Mouse (Mus musculus): ENCODE data around the gene Mrgpre. TPM values are rescaled to one million over a fixed set of nuclear protein-coding genes. Genes with fewer than 3 reads are reported as not detected.

The Mrgpre gene
- polyA plus RNA-seq, 1 experiment from 2014 or later = 0.59 TPM

DNA sequence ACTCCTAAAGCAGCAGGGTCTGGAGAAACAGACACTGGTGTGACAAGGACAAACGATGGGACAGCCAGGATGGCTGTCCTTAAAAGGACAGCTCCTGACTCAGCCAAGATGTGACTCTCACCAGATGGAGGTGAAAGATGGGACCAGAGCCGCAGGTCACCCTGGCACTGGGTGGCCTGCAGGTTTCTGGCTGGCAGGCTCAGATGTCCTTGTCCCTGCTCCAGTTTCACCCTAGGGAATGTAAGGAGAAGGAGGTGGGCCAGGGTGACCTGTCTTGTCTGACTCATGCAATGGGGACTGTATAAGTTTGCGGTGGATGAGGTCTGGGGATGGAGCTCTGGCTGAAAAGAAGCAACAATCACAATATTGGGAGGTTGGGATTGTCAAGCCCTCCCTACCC, 31.7 kb downstream of the Mrgpre start:
- Histone ChIP-seq H3K27me3 (replicated peaks; ENCODE audit: control insufficient read depth, insufficient read depth, low read length) (peaks cover 14% of the 10 kb centered on the region), H3K9me3 (ENCODE audit: control insufficient read depth, low read length) (no peaks in the 10 kb centered on the region), H3K9ac (ENCODE audit: low read depth, low read length) (no peak overlapping the region), H3K4me1 (replicated peaks; ENCODE audit: control insufficient read depth, insufficient read depth, low read length) (no peaks in the 10 kb centered on the region; the same call in 1 of the 2 replicates), H3K36me3 (ENCODE audit: control insufficient read depth, insufficient read depth, low read length) (no peaks in the 10 kb centered on the region), H3K4me3 (ENCODE audit: low read depth, low read length) (no peak overlapping the region), H3K4me2 (no peak overlapping the region), H3K27ac (ENCODE audit: low read depth, low read length) (no peak overlapping the region)
- 81% methylated on average over 3 of the region's 3 CpGs for WGBS
- ATAC-seq (replicated peaks; ENCODE audit: low FRiP score) (no peak), DNase-seq (ENCODE audit: low spot score) (no peak)

DNA sequence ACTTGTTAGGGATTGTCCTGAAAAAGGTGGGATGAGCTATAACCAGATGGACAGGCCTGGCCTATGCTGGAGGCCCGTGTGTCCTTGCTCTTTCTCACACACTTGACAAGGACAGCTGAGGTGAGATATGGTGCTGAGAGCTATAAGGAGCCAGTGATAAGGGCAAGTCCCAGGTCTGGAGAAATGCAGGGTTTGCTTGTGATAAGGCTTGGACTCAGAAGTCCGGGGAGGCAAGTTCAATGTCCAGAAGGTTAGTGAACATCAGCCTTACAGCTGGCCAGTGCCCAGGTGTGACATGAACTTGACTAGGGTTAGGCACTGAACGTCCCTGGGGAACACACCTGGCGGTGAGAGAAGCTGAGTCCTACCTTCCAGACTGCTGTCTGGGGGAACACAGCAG, 32.2 kb downstream of the Mrgpre start:
- DNase-seq (ENCODE audit: low spot score) = no peak
- no peaks in the 10 kb centered on the region for H3K36me3 ChIP-seq (ENCODE audit: control insufficient read depth, insufficient read depth, low read length)
- no peak for ATAC-seq (replicated peaks; ENCODE audit: low FRiP score)
- H3K9ac ChIP-seq (ENCODE audit: low read depth, low read length) = no peak overlapping the region
- no peak overlapping the region for H3K4me3 ChIP-seq (ENCODE audit: low read depth, low read length)
- 51% methylated on average over 4 of the region's 4 CpGs for WGBS
- no peaks in the 10 kb centered on the region for H3K9me3 ChIP-seq (ENCODE audit: control insufficient read depth, low read length)
- no peaks in the 10 kb centered on the region; the same call in 1 of the 2 replicates for H3K4me1 ChIP-seq (replicated peaks; ENCODE audit: control insufficient read depth, insufficient read depth, low read length)
- peaks cover 14% of the 10 kb centered on the region for H3K27me3 ChIP-seq (replicated peaks; ENCODE audit: control insufficient read depth, insufficient read depth, low read length)
- H3K4me2 ChIP-seq = no peak overlapping the region
- no peak overlapping the region for H3K27ac ChIP-seq (ENCODE audit: low read depth, low read length)

DNA sequence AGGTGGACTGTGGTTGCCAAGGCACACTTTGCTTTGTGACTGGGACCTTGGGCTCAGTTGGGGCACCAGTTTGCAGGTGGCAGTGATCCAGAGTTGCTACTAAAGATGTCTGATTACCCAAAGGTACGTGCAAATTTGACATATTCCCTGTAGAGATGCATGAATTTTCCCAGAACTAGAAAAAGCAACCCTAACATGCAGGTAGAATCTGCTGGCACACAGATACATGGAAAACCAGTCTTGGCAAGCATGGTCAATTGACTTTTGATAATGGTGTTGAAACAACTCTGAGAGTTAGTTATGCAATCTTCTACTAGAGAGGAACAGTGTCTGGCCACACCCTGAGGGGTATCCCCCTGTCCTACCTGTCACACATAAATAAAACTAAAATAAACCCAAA, 32.9 kb downstream of the Mrgpre start:
- H3K9ac ChIP-seq (ENCODE audit: low read depth, low read length) = no peak overlapping the region
- no peaks in the 10 kb centered on the region for H3K9me3 ChIP-seq (ENCODE audit: control insufficient read depth, low read length)
- no peak overlapping the region for H3K27ac ChIP-seq (ENCODE audit: low read depth, low read length)
- peaks cover 13% of the 10 kb centered on the region for H3K27me3 ChIP-seq (replicated peaks; ENCODE audit: control insufficient read depth, insufficient read depth, low read length)
- no peaks in the 10 kb centered on the region for H3K4me1 ChIP-seq (replicated peaks; ENCODE audit: control insufficient read depth, insufficient read depth, low read length)
- 75% methylated on average over 1 of the region's 1 CpGs for WGBS
- no peak overlapping the region for H3K4me2 ChIP-seq
- H3K4me3 ChIP-seq (ENCODE audit: low read depth, low read length) = no peak overlapping the region
- H3K36me3 ChIP-seq (ENCODE audit: control insufficient read depth, insufficient read depth, low read length) = no peaks in the 10 kb centered on the region
- no peak for DNase-seq (ENCODE audit: low spot score)
- no peak for ATAC-seq (replicated peaks; ENCODE audit: low FRiP score)

DNA sequence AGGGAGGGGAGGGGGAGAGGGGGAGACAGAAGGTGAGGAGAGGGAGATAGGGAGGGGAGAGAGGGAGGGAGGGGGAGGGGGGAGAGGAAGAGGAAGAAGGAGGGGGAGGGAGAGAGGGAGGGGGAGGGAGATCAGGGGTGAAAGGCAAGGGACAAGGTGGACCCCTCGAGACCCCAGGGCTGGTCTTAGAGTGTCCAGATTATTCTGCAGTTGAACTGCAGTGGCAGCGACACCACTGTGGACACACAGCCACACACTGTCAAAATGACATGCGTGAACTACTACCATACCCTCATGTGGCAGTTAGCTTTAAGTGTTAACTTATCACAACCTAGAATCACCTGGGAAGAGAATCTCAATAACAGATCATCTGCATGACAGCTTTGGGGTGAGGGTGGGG, 35.3 kb downstream of the Mrgpre start:
- H3K4me3 ChIP-seq (ENCODE audit: low read depth, low read length) = no peak overlapping the region
- H3K36me3 ChIP-seq (ENCODE audit: control insufficient read depth, insufficient read depth, low read length) = no peaks in the 10 kb centered on the region
- no peak overlapping the region for H3K9ac ChIP-seq (ENCODE audit: low read depth, low read length)
- DNase-seq (ENCODE audit: low spot score) (no peak), ATAC-seq (replicated peaks; ENCODE audit: low FRiP score) (no peak)
- H3K27ac ChIP-seq (ENCODE audit: low read depth, low read length) = no peak overlapping the region
- H3K4me2 ChIP-seq = no peak overlapping the region
- WGBS = 61% methylated on average over 3 of the region's 3 CpGs
- no peaks in the 10 kb centered on the region for H3K27me3 ChIP-seq (replicated peaks; ENCODE audit: control insufficient read depth, insufficient read depth, low read length)
- H3K4me1 ChIP-seq (replicated peaks; ENCODE audit: control insufficient read depth, insufficient read depth, low read length) = no peaks in the 10 kb centered on the region
- no peaks in the 10 kb centered on the region for H3K9me3 ChIP-seq (ENCODE audit: control insufficient read depth, low read length)

DNA sequence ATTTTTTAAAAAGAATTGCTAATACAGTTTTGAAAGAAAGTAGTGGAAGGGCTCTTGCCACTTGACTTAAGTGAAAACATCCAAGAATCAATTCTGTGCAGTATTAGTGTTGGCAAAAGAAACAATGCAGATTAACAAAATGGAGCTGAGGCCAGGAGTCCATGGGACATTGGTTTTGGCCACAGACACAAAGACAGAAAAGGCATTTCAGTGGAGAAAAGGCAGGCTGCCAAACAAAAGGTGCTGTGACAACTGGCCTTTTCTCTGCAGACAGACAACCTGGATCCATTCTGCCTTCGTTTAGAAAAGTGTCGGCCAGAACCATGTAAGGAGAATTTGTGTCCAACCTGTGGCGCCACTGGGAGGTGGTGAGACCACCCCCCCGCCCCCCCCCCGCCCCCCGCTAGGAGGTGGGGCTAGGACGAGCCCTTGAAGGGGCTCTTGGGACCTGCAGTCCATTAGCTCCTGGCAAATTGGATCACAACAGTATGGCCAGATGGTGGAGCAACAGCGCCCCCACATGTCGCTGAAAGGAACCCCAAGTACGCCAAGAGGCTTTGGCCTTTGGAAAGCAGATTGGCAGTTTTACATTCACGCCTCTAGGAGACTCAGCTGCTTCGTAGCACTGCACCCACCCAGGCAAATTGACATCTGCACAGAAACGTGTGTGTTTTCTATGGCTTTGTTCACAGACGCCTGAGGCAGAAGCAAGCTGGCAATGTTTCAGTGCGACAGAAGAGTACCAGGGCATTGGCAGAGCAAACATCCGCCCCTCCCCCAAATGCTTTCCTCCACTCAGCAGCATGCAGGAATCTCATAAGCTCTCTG, 36.0 kb downstream of the Mrgpre start:
- 5% methylated on average over 16 of the region's 16 CpGs for WGBS
- no peak overlapping the region for H3K4me3 ChIP-seq (ENCODE audit: low read depth, low read length)
- H3K4me2 ChIP-seq = peak overlapping the region; percentile 40
- DNase-seq (ENCODE audit: low spot score) (peak; percentile 83), ATAC-seq (replicated peaks; ENCODE audit: low FRiP score) (peak; percentile 58)
- H3K36me3 ChIP-seq (ENCODE audit: control insufficient read depth, insufficient read depth, low read length) = no peaks in the 10 kb centered on the region
- no peak overlapping the region for H3K27ac ChIP-seq (ENCODE audit: low read depth, low read length)
- no peaks in the 10 kb centered on the region for H3K27me3 ChIP-seq (replicated peaks; ENCODE audit: control insufficient read depth, insufficient read depth, low read length)
- no peaks in the 10 kb centered on the region for H3K9me3 ChIP-seq (ENCODE audit: control insufficient read depth, low read length)
- H3K9ac ChIP-seq (ENCODE audit: low read depth, low read length) = no peak overlapping the region
- no peaks in the 10 kb centered on the region for H3K4me1 ChIP-seq (replicated peaks; ENCODE audit: control insufficient read depth, insufficient read depth, low read length)

DNA sequence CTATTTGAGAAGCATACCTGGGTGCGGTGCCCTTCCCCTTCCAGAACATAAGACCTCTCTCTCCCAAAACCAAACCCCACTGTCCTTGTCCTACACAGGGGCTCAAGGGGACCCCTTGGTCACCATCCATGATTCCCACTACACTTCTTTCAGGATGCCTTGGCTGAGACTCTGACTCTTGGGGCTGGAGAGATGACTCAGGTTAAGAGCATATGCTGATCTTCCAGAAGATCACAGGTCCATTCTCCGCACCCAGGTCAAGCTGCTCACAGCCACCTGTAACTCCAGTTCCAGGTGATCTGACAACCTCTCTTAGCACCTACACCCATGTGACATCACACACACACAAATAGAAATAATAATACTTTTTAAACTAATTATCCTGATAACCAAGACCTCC, 43.6 kb downstream of the Mrgpre start:
- Histone ChIP-seq H3K9ac (ENCODE audit: low read depth, low read length) (no peak overlapping the region), H3K4me2 (peak overlapping the region; percentile 70), H3K36me3 (ENCODE audit: control insufficient read depth, insufficient read depth, low read length) (no peaks in the 10 kb centered on the region), H3K4me1 (replicated peaks; ENCODE audit: control insufficient read depth, insufficient read depth, low read length) (peaks cover 3% of the 10 kb centered on the region; the same call in 1 of the 2 replicates), H3K4me3 (ENCODE audit: low read depth, low read length) (peak overlapping the region; percentile 61), H3K27ac (ENCODE audit: low read depth, low read length) (no peak overlapping the region), H3K9me3 (ENCODE audit: control insufficient read depth, low read length) (no peaks in the 10 kb centered on the region), H3K27me3 (replicated peaks; ENCODE audit: control insufficient read depth, insufficient read depth, low read length) (peaks cover 39% of the 10 kb centered on the region)
- no peak for DNase-seq (ENCODE audit: low spot score)
- ATAC-seq (replicated peaks; ENCODE audit: low FRiP score) = no peak
- WGBS = 19% methylated on average over 2 of the region's 2 CpGs

DNA sequence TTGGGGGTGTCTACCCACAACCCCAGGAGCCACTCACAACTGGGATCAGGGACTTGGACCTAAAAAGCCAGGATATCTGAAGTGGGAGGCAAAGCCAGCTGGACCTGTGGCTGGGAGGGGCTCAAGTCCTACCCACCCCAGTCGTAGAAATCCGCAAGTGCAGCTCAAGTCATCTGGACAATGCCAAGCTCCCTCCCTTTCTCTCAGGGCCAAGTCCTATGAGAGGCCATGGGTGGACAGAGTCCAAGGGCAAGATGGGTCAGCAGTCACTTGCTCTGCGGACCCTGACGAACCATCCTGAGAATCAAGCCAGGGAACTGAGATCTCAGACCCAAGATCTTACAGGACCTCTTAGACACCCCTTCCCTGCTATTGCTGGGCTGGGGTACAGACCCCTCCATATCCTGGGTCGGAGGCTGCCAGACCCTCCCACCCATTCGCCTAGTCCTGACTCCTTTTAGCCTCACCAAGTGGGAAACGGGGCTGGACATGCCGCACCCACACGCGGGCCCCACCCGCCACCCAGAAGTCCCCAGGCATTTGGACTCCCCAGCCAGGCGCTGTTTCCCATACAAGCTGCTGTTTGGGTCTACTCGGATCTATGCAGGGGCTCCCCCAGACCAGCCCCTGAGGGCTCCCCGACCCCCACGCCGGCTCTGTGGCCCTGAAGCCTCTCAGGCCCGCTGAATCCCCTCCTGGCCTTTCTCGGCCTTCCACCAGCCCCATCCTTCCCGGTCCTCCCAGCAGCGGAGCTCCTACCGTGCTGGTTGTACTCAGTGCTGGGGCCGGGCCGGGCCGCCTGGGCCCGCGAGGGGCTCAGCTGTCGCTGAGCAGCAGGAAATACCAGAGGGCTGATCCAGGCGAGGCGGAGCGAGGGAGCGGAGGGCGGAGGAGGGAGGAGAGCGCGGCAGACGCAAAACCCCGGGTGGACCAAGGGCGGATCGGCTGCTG, 44.5 kb downstream of the Mrgpre start:
- Histone ChIP-seq H3K9me3 (ENCODE audit: control insufficient read depth, low read length) (no peaks in the 10 kb centered on the region), H3K9ac (ENCODE audit: low read depth, low read length) (peak overlapping the region; percentile 65), H3K4me1 (replicated peaks; ENCODE audit: control insufficient read depth, insufficient read depth, low read length) (peaks cover 3% of the 10 kb centered on the region; the same call in 1 of the 2 replicates), H3K4me3 (ENCODE audit: low read depth, low read length) (peak overlapping the region; percentile 61), H3K36me3 (ENCODE audit: control insufficient read depth, insufficient read depth, low read length) (no peaks in the 10 kb centered on the region), H3K27me3 (replicated peaks; ENCODE audit: control insufficient read depth, insufficient read depth, low read length) (peaks cover 39% of the 10 kb centered on the region), H3K27ac (ENCODE audit: low read depth, low read length) (peak overlapping the region; percentile 55; the same call in 1 of the 2 replicates), H3K4me2 (peak overlapping the region; percentile 70)
- DNase-seq (ENCODE audit: low spot score) (peak; percentile 70), ATAC-seq (replicated peaks; ENCODE audit: low FRiP score) (peak; percentile 57; the same call in 1 of the 2 replicates)
- 5% methylated on average over 38 of the region's 38 CpGs for WGBS

DNA sequence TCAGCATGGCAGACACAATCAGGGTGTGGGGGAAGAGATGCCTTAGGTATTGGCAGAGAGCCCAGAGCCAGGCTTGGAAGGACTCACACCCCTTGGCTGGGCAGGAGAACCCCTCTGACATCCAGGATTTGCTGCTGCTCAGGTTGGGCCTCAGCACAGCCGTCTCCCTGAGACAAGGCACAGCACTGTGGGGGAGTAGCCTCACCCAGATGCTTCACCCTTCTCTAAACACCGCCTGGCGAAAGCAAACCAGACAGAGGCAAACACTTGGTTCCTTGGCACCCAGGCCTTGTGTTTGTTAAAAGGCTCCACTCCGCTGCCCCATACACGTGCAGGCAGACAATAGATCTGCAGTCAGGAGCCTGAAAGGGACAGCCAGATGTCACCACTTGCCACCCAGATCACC, 45.7 kb downstream of the Mrgpre start:
- DNase-seq (ENCODE audit: low spot score) (no peak), ATAC-seq (replicated peaks; ENCODE audit: low FRiP score) (no peak)
- WGBS = 53% methylated on average over 5 of the region's 5 CpGs
- peaks cover 3% of the 10 kb centered on the region; the same call in 1 of the 2 replicates for H3K4me1 ChIP-seq (replicated peaks; ENCODE audit: control insufficient read depth, insufficient read depth, low read length)
- peak overlapping the region; percentile 70 for H3K4me2 ChIP-seq
- no peaks in the 10 kb centered on the region for H3K9me3 ChIP-seq (ENCODE audit: control insufficient read depth, low read length)
- no peaks in the 10 kb centered on the region for H3K36me3 ChIP-seq (ENCODE audit: control insufficient read depth, insufficient read depth, low read length)
- H3K9ac ChIP-seq (ENCODE audit: low read depth, low read length) = no peak overlapping the region
- peaks cover 39% of the 10 kb centered on the region for H3K27me3 ChIP-seq (replicated peaks; ENCODE audit: control insufficient read depth, insufficient read depth, low read length)
- H3K27ac ChIP-seq (ENCODE audit: low read depth, low read length) = no peak overlapping the region
- H3K4me3 ChIP-seq (ENCODE audit: low read depth, low read length) = no peak overlapping the region

Data from liver, embryonic 11.5 days (tissue).